Mouse (Mus musculus): ENCODE measurements at regions not wholly inside any gene's neighbourhood (a gene's known extent, or its start where the extent isn't known, plus 50 kb on each side); places are given as distances from the start of the nearest gene placed in this dataset.

- DNase-seq = no peak
Measured at GRCm38 (mm10) chr3:40480258-40480951, 50.7 kb upstream of the Intu start.

Measured in heart, adult 18-20 months (tissue).